Mouse (Mus musculus) MN1 (cell line): ENCODE measurements at regions not wholly inside any gene's neighbourhood (a gene's known extent, or its start where the extent isn't known, plus 50 kb on each side); places are given as distances from the start of the nearest gene placed in this dataset.
A peak's percentile ranks its signal among the peaks of the same experiment; 100 is the strongest.

Source experiments
- DNase-seq: peaks from one replicate; pipeline ENCODE4 v3.0.0-alpha.2; 2016; ENCODE audit warnings: low spot score

DNA sequence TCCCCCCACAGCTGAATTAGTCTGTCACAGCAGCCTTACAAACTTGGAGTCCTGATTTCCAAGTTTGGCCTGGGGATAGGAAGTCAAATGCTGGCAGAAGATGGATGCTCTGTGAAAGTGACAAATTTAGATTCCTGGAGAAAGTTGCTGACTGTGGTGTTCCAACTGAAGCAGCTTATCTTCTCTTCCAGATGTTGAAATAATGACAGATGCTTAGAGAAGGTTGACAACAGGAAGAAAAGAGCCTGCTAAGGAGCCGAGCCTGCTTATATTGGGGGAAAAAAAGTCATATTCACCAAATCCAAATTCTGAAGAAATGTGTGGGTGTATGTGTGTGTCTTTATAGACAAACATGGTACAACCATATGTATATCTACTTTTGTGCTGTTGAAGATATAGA is 1380.4 kb upstream of the Cdh8 start:
- no peak for DNase-seq

GRCm38 (mm10) chr8:100793951-100794350 is 1377.7 kb upstream of the Cdh8 start:
- no peak for DNase-seq

DNA sequence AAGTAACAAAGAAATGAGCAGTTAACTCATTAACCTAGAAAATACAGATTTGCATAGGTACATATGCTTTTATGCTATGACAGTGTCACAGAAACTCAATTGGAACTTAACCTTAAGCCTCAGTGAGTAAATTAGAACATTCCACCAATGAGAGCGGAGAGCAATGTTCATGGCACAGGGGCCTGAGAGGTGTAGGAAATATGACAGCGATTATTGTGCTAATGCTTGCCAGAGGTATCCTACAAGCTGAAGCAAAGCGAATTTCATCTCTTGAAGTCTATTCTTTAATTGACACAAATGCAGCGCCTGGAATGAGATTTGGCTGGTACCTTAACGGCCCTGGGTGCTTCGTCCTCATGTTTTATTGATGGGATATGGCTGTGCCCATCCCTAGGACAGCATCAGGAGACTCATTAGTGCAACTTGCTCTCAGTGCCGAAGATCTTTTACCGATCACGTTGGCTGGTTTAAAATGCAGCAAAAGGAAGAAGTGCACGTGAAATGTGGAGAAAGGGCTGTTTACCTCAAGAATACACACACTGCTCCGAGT is 1374.4 kb upstream of the Cdh8 start:
- DNase-seq, result no peak

- no peak for DNase-seq
These were observed 1371.9 kb upstream of the Cdh8 start for GRCm38 (mm10) chr8:100788132-100788531.

GRCm38 (mm10) chr8:100772742-100773370 is 1356.6 kb upstream of the Cdh8 start:
- DNase-seq, result peak; percentile 31

DNA sequence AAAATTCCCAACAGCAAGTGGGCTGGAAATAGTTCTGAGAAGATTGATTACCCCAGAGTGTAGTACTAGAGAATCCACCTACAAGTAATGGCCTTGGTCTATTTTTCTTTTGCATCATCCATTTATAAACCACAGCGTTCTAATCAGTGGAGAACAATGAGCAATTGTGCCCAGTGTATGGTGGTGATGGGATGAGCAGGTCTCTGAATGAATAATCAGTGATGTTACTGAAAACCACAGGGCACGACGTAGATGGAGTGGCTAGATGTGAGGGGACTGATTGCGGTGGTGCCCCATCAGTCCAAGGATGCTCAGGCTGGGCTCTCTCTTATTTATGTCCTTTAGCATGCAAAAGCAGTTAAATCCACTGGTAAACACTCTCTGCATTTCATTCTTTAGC is 1353.3 kb upstream of the Cdh8 start:
- DNase-seq, result no peak

GRCm38 (mm10) chr8:100733927-100734326 is 1317.7 kb upstream of the Cdh8 start:
- DNase-seq, result no peak

GRCm38 (mm10) chr8:100702365-100702764 is 1286.1 kb upstream of the Cdh8 start:
- no peak for DNase-seq

DNA sequence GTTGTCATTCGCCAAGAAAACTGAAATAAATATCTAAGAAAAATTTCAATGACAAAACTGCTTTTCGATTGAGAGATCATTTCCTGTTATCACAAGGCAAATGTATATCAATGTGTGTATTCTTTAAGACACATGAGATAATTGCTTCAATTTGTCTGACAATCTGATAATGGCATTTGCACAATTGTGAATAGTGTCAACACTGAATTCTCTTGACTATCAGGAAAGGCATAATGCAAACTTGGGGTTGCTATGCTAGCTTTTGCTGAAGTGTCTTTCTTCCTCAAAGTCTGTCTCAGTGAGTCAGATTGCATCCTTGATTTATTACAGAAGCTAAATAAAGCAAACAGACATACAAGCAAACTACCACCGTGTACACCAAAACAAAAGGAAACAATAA is 1278.8 kb upstream of the Cdh8 start:
- DNase-seq, result no peak

DNA sequence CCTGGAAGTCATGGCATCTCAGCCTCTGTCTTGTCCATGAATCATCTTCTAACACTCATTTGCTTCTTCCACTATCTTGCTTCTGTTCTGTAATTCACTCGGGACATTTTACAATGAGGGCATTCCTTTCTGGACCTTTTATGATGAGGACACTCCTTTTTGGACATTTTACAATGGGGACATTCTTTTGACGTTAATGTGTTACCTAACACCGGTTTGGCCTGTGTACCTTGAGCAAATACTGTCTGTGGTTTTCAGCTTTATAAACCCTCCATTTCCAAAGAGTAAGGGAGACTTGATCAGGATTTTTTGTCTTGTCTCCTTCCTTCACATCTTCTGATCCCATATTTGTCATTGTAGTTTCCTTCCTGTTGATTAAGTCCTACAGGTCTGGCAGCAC is 1262.3 kb upstream of the Cdh8 start:
- DNase-seq, result no peak
